Mouse (Mus musculus) cortical plate, adult 2 months (tissue): Measurements from ENCODE around the gene Morn4. TPM values are rescaled to one million over a fixed set of nuclear protein-coding genes. Genes with fewer than 3 reads are reported as not detected.

Experiments used
- H3K27ac ChIP-seq: fragments of 200-500 bp; 2 replicates; pipeline ENCODE4 v1.5.1; 2012; ENCODE audit warnings: low read length, control low read depth, inconsistent platforms; ENCODE audit not compliant: insufficient read depth
- H3K4me1 ChIP-seq: fragments of 200-500 bp; 2 replicates; pipeline ENCODE4 v1.6.1; 2011; ENCODE audit warnings: low read length; ENCODE audit not compliant: control insufficient read depth, insufficient read depth
- H3K4me3 ChIP-seq: fragments of 200-500 bp; 2 replicates; pipeline ENCODE4 v1.5.1; 2011; ENCODE audit warnings: mild to moderate bottlenecking, low read length, control low read depth; ENCODE audit not compliant: insufficient read depth
- CTCF ChIP-seq: fragments of 200-500 bp; IDR thresholded peaks from 2 replicates; pipeline ENCODE4 v1.5.1; 2011; ENCODE audit warnings: mild to moderate bottlenecking, control low read depth, low read length; ENCODE audit not compliant: insufficient read depth; ENCODE audit errors: extremely low read depth
- POLR2A ChIP-seq: fragments of 200-500 bp; IDR thresholded peaks from 2 replicates; pipeline ENCODE4 v1.6.1; 2011; ENCODE audit warnings: mild to moderate bottlenecking, low read length, control low read depth; ENCODE audit not compliant: insufficient read depth; ENCODE audit errors: extremely low read depth
- polyA plus RNA-seq: library from polyadenylated mRNA; depleted of rRNA; stranded (reverse); fragments of >200 nt; gene quantifications from 2 replicates; pipeline ENCODE4 v1.2.3, GENCODE M21; 2012; rRNA removed

Morn4 gene
- 84.2 and 91.9 TPM in 2 replicates for polyA plus RNA-seq

DNA sequence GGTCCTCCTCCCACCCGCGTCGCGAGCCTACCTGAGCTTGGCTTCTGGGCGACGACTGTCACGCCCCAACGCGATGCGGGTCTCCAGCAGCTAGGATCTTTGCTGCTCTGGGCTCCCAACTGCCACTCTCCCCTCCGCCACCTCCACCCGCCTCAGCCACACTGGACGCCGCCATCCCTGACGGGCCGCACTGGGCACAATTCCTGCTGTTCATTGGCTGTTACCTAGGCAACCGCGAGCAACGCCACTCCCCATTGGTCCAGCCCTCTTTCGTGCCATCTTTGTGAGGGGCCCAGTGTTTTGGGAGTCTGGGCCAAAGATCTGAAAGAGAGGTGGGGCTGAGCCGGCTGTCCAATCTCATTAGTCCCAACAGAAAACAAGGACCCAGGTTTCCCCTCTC, at the start of gene Morn4:
Gene Morn4 (minus strand): TSS at position 192 of the 400 bp plus-strand sequence.
- Histone ChIP-seq H3K27ac (no peak within 1 kb of the TSS), H3K4me1 (peaks cover under 1% of the 10 kb centered on the region; the same call in 1 of the 2 replicates), H3K4me3 (peak within 1 kb of the TSS; percentile 86)
- TF ChIP-seq CTCF (no peak), POLR2A (peak; percentile 89)

DNA sequence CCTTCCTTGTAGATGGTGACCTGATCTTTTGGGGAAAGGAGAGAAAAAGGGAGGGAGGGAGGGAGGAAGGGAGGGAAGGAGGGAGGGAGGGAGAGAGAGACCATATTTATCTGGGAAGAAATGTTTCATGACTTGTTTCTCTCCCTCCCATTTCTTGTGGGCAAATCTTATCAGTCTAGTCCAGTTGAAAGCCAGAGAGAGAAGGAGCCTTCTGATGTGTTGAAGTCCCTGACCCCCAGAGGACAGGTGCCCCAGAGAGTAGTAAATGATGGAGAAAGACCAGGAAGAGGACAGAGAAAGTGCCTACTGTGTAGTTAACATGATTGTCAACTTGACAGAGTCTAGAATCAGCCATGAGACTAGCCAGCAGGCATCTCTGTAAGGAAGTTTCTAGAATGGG, 48.9 kb upstream of the Morn4 start:
- no peaks in the 10 kb centered on the region; the same call in 1 of the 2 replicates for H3K4me1 ChIP-seq
- no peak for TF ChIP-seq POLR2A
- TF ChIP-seq CTCF: no peak
- no peak overlapping the region for H3K4me3 ChIP-seq
- H3K27ac ChIP-seq: no peak overlapping the region

DNA sequence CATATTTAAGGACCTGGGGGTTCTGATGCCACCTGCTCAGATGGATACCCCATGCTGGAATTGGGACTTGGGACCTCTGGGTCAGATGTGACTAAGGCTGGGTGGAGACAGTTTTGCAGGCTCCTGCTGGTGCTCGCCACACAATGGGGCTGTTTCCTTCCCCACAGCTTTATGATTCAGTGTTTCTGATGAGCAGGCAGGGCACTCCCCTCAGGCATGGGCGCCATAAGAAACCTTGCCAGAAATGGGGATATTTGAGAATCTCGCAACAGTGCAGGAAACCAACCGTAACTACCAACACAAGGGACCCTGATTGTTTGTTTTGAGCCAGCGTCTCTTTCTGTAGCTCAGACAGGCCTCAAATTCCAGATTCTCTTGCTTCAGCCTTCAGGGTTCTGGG, 44.9 kb upstream of the Morn4 start:
- no peak overlapping the region for H3K4me3 ChIP-seq
- peaks cover 3% of the 10 kb centered on the region for H3K4me1 ChIP-seq
- TF ChIP-seq CTCF: no peak
- no peak overlapping the region for H3K27ac ChIP-seq

DNA sequence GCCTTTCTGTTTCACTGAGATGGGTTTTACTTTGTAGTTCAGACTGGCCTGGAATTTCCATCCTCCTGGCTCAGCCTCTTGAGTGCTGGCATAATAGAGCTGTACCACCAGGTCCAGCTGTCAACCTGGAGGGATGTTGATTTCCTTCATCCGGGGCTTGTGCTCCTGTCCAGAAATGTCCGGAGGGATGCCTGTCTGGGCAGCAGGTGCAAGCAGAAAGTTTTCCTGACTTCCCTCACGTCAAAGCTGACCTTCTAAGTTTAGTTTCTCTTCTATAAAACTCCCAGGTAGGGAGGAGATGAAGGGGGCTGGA, 44.1 kb upstream of the Morn4 start:
- TF ChIP-seq POLR2A (no peak), CTCF (no peak)
- peaks cover 4% of the 10 kb centered on the region for H3K4me1 ChIP-seq
- H3K27ac ChIP-seq: peak overlapping the region; percentile 84
- H3K4me3 ChIP-seq: no peak overlapping the region

DNA sequence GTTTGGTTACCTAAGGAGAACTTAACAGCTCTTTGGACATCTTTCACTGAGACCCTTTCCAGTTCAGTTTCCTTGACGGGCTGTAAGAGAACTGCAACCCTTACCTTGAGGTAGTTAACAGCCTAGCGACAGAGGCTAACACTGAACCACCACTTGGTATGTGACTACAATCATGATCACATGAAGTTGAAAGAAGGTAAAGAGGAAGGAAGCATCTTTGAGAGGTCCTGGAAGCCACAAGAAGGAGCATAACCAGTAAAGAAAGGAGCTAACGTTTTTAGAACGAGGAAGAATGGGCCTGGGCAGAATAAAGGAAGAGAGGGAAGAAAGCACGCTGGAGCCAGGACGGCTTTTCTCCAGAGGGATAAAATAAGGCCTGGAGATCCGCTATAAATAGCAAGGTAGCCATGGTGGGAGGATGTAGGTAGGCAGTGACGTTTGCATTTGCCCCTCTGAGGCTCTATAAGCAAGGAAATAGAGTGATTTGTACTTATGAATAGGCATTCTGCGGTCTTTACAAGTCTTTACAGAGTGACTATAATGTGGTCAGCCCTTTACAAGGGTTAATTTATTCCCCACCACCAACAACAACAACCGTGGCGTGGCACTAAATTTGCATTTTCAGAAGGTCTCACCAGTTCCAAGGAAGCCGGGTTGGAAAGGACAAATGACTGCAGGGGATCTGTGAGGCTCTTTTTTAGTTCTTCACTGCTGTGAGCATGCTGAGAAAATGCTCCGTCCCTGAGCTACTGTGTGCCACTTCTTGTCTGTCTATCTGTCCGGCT, 43.5 kb upstream of the Morn4 start:
- no peak for TF ChIP-seq POLR2A
- TF ChIP-seq CTCF: no peak
- Histone ChIP-seq H3K4me3 (peak overlapping the region; percentile 60), H3K27ac (peak overlapping the region; percentile 84), H3K4me1 (peaks cover 4% of the 10 kb centered on the region)

DNA sequence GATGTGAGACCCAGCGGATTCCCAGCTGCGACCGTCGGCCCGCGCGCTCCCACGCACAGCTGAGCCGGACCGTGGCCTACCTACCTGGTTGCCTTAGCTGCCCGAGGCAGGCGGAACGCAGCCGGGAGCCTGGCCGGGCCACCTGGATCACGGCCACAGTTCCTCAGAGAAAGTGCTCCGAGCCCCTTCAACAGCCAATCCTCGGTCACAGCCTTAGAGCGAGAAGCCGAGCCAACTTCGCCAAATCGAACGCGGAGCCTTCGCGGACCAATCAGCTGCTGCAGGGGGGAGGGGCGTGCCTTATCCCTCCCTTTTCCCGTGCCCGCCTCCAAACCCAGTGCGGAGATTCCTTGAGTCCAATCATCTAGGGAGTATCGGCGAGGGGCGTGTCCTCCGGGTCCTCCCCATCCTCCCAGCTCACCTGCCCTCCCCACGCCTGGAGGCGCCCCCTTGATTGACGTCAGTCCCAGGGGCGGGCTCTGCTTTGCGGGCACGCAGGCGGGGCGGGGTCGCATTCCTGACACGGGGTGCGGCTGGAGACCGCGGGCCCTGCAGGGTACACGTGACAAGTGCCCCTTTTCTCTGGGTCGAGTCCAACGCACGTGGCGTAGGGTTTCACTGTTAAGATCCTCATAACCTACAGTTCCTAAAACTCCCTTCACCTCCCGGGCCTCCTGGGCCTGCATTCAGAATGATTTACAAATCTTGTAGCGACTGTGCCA, 42.8 kb upstream of the Morn4 start, which contains the start of gene Avpi1:
Gene Avpi1 (minus strand): TSS at position 273 of the 722 bp plus-strand sequence.
- Histone ChIP-seq H3K4me3 (peak within 1 kb of the TSS; percentile 60), H3K4me1 (peaks cover 4% of the 10 kb centered on the region), H3K27ac (peak within 1 kb of the TSS; percentile 84)
- TF ChIP-seq POLR2A (peak; percentile 92), CTCF (no peak)

DNA sequence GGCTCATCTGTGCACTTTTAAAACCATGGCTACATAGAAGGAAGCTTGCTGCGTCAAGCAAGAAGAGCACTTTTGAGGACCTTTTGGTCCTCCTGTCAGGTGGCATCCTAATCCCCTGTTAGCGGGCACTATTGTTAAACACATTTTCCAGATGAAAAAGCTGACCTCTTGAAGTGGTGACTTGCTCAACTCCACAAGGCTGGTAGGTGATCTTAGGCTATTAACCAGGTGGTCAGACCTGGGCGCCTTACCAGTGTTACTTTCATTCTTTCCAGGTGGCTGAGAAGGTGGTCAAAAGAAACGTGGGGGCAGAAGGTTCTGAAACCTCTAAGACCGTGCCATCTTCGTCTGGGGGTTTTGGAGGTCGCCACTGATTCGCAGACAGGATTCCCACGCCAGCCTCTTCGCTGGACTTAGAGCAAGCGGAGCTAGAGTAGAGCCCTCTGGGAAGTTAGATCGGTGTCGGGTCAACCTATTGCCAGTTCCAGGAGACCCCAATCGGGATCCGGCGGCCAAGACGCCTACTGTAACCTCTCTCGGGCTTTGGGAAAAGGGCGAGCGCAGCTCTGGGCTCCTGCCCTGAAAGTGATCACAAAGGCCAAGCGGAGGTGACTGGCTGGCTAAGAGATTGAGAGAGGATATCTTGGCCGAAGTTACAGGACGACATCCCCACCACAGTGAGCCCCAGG, 42.0 kb upstream of the Morn4 start:
- Histone ChIP-seq H3K4me1 (peaks cover 4% of the 10 kb centered on the region), H3K4me3 (peak overlapping the region; percentile 60), H3K27ac (peak overlapping the region; percentile 48)
- no peak for TF ChIP-seq CTCF
- TF ChIP-seq POLR2A: no peak

DNA sequence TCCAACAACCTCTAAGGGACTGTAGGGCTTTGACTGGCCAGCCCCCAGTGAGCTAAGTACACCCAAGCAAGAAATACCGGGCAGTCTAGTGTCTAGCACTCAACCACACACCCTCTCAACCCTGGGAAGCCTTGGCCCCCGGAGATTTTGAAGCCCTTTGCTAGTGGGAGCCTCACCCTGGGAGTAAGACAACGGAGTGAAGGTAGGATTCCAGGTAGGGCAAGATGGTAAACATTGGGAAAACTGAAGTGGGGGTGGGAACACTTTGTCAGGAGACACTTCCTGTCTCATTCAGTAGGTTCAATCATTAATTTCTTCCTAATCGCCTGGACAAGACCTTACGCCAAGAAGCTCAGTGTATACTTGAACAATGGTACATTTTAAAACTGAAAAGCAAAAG, 40.9 kb upstream of the Morn4 start:
- Histone ChIP-seq H3K4me3 (no peak overlapping the region), H3K27ac (no peak overlapping the region), H3K4me1 (peaks cover 4% of the 10 kb centered on the region)
- no peak for TF ChIP-seq POLR2A
- TF ChIP-seq CTCF: no peak

DNA sequence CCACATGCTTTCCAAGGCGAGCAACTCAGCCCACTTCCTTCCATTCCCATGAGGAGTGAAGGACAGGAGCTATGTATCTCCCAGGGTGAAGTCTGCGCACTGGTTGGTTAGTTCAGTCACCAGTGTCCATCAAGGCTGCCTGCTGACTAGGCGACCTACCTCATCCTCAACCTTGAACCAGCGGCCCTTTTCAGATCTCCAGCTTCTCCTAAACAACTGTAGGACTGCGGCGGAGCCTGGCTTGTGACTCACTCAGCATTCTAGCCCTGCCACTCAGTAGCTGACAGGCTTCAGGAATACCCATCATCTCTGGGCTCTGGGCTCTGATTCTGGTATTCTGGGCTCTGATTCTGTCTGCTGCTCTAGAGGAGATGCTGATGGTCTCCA, 40.1 kb upstream of the Morn4 start:
- peaks cover 4% of the 10 kb centered on the region for H3K4me1 ChIP-seq
- no peak overlapping the region for H3K27ac ChIP-seq
- TF ChIP-seq POLR2A (no peak), CTCF (no peak)
- H3K4me3 ChIP-seq: no peak overlapping the region
